Mouse (Mus musculus): ENCODE data around the gene Rhobtb1.

Rhobtb1 gene

DNA sequence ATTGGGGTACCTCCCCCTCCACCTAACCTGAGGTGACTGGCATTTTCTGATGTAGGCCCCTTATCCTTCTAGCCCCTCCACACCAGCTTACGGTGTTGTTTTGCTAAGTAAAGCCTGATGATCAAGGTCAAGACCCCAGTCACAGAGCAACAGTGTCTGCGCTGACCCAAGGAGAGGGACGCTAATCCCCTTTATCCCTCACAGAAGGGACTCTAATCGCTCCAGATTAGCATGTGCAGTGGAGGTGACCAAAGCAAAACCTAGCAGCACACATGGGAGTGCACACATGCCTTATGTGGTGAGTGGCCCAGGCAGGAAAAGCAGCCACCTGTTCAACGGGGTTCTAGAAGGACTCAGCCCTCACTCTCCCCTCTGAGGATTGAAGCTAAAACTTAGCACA, 123.0 kb downstream of the Rhobtb1 start:
- no peak for DNase-seq (ENCODE audit: low spot score in 2 of 2)

DNA sequence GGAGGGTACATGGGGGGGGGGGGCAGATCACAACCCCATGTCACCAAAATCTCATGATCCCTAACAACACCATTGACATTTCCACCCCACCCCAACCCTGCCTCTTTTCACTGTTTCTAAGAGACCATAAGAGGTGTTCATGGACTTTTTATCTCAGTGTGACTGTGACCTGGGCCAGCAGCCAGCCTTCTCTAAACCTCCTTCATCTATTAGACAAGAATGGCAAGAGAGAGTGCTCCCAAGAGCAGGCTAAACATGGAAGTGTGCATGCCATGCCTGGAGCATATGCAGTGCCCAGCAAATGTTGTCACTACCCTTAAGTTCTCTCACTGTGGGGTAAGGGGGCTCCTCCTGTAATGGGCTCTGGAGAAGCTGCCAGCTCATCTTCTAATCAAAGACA, 123.5 kb downstream of the Rhobtb1 start:
- DNase-seq (ENCODE audit: low spot score in 2 of 2), result no peak

DNA sequence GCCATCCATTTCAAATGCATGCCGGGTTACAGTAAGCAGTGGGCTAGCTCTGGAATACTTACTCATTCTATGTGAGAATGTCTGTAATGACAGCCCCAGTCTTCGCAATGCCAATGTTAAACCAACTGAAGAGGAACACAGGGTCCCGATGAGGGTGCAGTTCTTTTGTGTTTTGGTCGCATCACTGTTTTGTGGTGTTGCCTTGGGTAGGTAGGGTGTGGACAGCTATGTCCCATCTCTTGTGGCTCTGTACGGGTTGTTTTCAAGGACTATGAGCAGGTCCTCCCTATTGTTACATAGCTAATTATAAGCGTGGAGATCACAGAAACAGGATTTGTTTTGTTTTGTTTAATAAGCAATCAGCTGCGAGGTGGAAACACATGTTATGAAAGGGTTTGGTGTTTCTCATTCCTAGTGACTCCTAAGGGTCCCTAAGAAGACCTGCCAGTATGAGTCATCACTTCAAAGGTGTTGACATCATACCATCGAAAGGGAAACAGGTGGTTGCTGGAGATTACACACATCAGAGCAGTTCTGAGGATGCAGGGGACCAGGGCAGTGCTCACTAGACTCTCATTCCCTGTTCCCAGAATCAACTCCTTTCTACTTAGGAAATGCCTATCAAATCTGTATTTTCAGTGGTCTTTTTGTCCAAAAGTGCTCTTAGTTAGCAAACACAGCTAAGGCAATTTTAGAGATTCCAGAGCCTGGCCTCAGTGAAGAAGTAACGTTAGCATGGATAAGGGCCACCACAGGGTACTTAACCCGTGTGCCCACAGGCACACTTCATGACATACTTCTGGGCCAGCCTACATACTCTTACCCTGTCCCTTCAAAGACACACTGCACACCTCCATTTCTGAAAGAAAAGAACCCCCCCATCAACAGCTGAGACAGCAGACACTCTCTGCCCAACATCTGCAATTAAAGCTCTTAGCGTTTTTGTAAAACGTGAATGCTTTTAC, 124.9 kb downstream of the Rhobtb1 start:
- no peak for DNase-seq (ENCODE audit: low spot score in 2 of 2)

GRCm38 (mm10) chr10:69276920-69277435, 125.7 kb downstream of the Rhobtb1 start:
- no peak for DNase-seq (ENCODE audit: low spot score in 2 of 2)

DNA sequence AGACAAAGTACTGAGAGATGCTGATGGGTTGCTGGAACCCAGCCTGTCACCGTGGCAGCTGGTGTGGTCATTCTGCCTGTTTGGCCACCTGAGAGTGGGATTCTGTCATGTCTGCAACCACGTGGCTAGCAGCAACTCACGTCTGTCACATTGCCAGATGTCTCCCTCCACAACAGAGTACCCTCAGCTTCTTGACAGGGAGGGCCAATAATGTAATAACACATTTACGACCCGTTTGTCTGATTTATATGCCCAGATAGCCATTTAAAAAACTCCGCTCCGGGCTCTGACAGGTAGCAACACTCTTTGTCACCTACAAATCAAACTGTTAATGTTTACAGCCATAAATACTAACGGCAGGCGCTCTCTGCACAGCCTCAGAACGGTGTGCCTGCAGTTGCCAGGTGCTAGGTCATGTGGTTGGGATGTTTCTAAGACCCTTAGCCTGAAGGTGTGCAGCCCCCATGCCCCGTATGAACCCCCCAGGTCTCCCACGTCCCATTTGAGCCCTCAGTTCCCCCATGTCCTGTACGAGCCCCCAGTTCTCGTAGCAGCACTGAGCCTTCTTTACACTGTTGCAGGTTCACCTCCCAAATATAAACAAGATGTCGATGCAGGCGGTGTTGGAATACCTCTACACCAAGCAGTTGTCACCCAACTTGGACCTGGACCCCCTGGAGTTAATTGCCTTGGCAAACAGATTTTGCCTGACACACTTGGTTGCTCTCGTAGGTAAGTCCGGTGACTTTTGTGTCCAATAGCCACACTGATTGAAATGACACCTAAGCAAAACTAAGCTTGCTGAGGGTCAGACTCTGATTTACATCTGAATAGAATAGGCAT, 127.8 kb downstream of the Rhobtb1 start:
- DNase-seq (ENCODE audit: low spot score in 2 of 2), result no peak

GRCm38 (mm10) chr10:69279607-69279978, 128.4 kb downstream of the Rhobtb1 start:
- DNase-seq (ENCODE audit: low spot score in 2 of 2), result no peak

GRCm38 (mm10) chr10:69286939-69287338, 135.7 kb downstream of the Rhobtb1 start:
- no peak for DNase-seq (ENCODE audit: low spot score in 2 of 2)

GRCm38 (mm10) chr10:69288086-69288485, 136.9 kb downstream of the Rhobtb1 start:
- DNase-seq (ENCODE audit: low spot score in 2 of 2), result no peak

- DNase-seq (ENCODE audit: low spot score in 2 of 2), result no peak
These were observed 137.5 kb downstream of the Rhobtb1 start for GRCm38 (mm10) chr10:69288720-69289119.

GRCm38 (mm10) chr10:69290736-69291135, 139.5 kb downstream of the Rhobtb1 start:
- no peak for DNase-seq (ENCODE audit: low spot score in 2 of 2)

- DNase-seq (ENCODE audit: low spot score in 2 of 2), result no peak
These were observed 144.7 kb downstream of the Rhobtb1 start for GRCm38 (mm10) chr10:69295919-69296318.

DNA sequence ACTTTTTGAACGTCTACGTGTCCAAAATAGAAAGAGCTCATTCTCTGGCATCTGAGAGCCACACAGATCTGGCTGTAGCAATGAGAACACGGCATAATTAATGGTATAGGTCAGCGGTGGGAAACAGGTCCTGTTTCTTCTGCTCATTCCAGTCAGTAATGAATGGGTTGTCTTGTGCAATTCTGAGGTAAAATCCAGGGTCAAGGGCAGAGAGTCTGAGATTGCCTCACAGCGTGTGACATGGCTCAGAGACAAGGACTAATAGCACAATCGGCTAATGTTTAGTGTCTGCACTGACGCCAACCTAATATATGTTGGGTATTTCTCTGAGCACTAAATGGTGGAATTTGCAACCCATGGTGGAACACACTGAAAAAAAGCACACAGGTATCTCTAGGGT, 148.8 kb downstream of the Rhobtb1 start:
- DNase-seq (ENCODE audit: low spot score in 2 of 2), result no peak

GRCm38 (mm10) chr10:69302667-69303066, 151.4 kb downstream of the Rhobtb1 start:
- no peak for DNase-seq (ENCODE audit: low spot score in 2 of 2)

- DNase-seq (ENCODE audit: low spot score in 2 of 2), result no peak
These were observed 153.6 kb downstream of the Rhobtb1 start for GRCm38 (mm10) chr10:69304819-69305218.

DNA sequence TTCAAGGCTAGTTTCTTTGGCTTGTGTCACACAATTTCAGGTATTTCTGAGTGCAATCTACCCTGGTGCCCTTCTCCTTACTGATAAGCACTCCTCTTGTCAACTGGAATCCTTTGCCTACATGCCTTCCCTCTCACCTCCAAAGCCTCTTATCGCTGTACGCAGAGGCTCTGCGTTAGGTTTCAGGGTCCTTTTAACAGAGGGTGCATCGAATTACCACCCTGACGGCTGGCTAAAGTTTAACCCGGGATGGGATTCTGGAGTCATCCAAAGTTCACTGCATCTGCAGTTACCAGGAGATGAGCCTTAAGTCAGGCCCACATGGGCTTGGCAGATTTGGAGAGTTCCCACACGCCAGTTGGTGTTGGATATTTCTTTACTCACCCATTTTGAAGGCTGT, 154.4 kb downstream of the Rhobtb1 start:
- DNase-seq (ENCODE audit: low spot score in 2 of 2), result no peak

GRCm38 (mm10) chr10:69306205-69306604, 155.0 kb downstream of the Rhobtb1 start:
- peak in 1 of 2 experiments; percentile 35 for DNase-seq (ENCODE audit: low spot score in 2 of 2)

DNA sequence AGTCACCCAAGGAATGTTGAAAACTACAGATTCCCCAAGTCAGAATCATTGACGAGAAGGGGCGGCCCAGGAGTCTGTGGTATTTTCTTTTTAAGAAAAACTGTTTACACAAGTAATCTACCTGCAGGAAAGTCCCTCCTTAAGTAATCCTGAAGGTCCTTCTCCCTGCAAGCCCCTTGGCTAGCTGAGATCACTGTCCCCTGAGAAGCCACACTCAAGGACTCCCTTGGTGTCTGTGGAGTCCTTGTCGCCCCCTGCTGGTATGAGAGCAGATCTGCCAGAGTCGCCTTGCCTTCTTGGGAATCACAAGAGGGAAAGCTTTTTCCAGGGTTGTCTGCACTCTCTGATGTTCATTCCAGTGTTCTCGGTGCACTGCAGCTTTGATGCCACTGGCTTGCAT, 155.8 kb downstream of the Rhobtb1 start:
- DNase-seq (ENCODE audit: low spot score in 2 of 2), result peak in 1 of 2 experiments; percentile 45

DNA sequence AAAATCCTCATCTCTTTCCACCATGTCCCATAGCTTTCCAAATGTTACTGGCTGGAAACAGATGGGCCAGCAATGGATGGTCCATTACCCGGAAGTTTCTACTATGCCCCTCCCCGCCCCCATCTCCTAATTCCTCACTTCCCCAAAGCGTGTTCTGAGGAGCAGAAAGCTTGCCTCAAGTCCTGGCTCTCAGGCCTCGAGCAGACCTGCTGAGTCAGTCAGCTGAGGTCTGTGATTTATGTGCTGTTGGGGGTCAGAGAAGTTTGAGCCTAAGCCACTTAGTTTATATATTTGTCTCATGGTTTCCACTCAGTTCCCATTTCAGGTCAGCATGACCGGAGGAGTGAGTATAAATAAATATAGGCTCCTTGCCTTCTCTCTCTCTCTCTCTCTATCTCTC, 157.9 kb downstream of the Rhobtb1 start:
- DNase-seq (ENCODE audit: low spot score in 2 of 2), result no peak

GRCm38 (mm10) chr10:69311867-69312266, 160.6 kb downstream of the Rhobtb1 start:
- no peak for DNase-seq (ENCODE audit: low spot score in 2 of 2)

GRCm38 (mm10) chr10:69313944-69314343, 162.7 kb downstream of the Rhobtb1 start:
- DNase-seq (ENCODE audit: low spot score in 2 of 2), result no peak

GRCm38 (mm10) chr10:69318514-69318913, 167.3 kb downstream of the Rhobtb1 start:
- DNase-seq (ENCODE audit: low spot score in 2 of 2), result no peak

Measured in thymus, postnatal 10 days (tissue).